Mouse (Mus musculus): ENCODE measurements around the gene Pkib. TPM values are rescaled to one million over a fixed set of nuclear protein-coding genes. Genes with fewer than 3 reads are reported as not detected.
A peak's percentile ranks its signal among the peaks of the same experiment; 100 is the strongest.

Gene Pkib
- total RNA-seq, 2 experiments from 2014 or later, result 0.77 to 1.5 TPM

DNA sequence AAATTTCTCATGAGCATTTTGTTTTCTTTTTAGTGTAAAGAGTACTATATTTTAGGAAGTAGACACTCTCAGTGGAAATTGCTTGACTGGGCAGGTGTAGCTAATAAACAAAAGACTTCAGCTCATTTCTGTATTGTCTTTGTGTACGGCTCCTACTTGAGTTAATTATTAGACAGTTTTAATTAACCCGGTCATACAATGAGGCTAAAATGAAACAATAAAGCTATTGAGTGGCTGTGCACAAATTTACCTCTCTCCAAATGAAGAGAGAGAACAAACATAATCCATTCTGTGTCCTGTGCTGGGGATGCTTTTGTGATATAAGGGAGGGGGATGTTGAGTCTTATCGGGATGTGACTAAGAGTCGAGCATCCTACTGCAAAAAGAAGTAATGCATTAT is 109.0 kb downstream of the Pkib start:
- no peak for DNase-seq

DNA sequence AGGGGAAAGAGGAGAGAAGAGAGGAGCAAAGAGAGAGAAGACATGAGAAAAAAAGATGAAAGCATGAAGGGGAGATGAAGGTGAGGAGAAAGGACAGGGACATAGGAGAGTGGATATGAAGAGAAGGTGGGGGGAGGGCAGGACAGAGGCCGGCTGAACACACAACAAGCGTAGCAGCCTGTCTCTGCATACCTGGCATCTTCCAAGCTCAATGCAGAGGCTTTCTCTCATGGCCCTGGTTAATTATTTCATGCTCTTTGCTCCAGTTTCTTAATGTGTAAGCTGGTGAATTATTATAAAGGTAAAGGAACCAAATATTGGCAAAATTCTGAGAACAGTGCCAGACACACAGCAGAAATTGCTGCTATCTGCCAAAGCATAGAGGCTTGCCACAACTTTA is 109.6 kb downstream of the Pkib start:
- no peak for DNase-seq

DNA sequence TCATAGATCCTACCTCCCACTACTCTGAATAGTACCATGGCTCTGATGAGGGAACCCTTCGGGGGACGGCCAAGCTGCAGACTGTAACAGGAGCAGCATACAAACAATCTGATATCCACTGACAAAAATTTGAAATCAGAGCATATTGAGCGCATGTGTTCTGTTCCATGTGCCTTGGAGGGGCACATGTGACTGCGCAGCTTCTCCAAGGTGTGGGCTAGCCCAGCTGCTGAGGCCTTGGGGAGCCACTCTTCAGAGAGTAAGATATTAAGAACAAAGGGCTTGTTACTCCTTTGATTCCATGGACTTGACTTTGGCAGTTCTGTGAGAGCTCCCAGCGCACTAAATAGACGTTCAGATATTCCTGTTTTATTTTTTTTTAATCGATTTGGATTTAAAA is 111.3 kb downstream of the Pkib start:
- DNase-seq, result no peak

DNA sequence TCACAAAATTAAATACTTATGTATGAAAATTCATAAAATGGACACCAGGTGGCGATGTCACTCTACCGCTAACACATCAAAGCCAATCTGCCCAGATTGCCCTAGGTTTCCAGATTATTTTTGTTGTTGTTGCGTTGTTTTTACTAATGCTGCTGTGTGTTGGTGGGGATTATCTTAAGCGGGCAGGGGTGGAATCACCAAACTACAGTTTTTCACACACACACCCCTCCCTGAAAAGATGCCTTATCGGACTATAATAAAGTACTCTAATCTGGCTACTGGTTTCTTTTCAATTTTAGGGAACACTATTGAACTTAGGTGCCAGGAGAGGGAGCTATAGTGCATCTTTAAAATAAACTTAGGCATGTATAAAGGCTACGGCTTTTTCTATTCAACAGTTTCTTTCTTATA is 111.8 kb downstream of the Pkib start:
- DNase-seq, result peak; percentile 29 to 73

DNA sequence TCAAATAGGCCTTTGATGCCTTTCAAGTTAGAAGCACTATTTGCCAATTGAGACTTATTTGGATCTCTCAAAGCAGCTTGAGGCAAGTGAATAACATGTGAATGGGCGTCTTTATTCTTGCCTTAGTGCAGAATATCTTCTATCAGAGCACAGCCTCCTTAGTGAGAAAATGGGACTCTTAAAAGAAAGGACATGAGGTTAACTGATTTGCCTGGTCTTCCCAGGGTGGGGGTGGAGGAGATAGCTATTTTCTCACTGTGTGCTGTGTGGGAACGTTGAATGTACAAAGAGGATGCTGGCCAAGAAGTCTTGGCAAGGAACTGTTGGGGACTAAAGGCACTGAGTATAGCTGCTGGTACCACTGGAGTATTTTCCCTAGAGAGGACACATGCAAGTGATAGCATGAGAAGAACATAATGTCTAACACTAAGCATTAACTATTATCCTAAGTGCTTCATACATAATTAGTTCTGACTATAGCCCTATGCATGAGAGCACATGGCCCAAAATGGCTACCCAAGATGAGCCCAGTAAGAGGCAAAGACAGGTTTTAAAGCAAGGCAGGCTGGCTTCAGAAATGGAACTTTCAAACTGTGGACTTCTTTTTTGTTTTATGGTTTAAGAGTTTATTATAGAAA is 112.5 kb downstream of the Pkib start:
- DNase-seq, result no peak

DNA sequence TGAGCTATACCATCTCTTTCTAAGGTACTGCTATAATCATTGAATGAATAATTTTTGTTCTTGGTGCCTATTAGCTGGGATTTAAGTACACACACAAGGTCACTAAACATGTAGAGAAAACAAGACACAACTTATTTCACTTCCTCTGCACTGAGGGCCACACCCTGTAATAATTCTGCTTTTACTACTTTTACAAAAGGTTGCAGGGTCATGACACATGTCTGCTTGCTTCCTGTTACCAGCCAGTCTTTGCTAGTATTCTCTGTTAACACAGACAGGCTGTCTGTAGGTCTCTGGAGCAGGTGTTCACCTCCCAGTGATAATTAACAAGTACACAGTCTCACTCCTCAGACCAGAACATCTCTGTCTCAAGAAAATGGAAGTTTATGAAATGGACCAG is 113.7 kb downstream of the Pkib start:
- no peak for DNase-seq

DNA sequence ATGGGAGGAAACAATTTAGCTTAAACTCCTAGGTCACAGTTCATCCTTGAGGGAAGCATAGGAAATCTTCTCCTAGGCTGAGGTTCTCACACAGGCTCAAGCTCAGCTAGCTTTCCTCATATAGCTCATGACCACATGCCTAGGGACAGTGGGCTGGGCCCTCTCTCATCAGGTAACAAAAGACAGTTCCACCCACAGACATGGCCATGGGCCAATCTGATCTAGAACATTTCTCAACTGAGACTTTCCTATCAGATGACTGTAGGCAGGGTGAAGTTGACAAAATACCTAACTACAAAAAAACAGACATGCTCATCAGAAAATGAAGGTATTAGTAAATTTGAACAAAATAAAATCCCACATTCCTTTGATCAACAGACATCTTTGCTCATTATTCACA is 115.3 kb downstream of the Pkib start:
- no peak for DNase-seq

DNA sequence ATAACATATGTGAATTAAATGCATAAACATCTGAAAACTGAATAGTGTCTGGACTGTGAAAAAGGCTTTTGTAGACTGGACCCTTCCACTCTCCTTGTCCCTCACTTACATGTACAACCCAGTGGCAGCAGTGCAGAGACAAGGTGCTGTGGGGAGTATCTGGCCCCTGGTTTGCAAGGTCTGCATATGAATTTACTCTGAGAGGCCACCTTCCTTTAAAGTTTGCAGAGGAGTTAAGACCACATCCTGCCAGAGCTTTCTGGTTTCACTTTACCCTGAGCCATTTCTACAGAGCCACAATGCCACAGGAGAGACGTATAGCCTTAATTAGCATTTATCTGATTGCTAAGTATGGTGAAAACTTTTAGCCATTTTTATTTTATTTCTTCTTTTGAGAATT is 121.6 kb downstream of the Pkib start:
- DNase-seq, result no peak

DNA sequence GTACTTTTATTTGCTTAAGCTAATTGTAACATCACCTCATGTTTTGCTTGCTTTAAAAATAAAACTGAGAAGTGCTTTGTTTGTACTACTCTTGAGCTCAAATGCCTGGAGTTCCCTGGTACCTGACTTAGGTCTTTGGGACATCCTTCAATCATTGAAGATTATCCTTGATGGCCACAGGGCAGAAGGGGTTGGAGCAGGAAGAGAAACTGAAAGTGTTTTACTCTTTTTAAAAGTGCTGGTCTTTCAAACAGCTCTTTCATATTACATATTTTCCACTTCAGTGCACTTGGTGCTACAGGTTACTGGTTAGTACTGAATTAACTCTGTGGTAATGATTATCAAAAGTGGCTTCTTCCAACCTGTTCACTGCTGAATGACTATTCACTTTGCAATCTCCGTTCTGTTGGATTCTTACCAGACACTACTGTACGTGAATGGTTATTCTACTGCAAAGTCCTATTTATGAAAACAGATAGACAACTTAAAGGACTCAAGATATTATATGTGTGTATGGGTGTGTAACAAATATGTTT is 123.5 kb downstream of the Pkib start:
- no peak for DNase-seq

DNA sequence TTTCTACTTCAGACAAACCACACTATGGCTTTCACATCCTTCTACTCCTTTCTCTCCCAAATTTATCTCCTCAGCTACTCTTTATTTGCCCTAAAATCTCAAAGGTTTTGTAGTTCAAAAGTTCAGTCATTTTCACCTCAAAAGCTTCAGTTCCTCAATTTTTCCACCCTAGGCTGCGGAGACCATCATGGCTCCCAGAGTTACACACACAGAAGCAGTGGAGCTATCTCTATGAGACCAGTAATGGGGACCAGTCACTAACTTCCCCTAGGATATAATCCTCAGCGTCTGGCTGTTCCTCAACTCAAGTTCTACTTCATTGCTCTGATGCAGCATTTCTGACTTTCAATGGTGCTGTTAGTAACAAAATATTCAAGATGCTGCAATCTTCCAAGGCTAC is 127.2 kb downstream of the Pkib start:
- DNase-seq, result no peak

DNA sequence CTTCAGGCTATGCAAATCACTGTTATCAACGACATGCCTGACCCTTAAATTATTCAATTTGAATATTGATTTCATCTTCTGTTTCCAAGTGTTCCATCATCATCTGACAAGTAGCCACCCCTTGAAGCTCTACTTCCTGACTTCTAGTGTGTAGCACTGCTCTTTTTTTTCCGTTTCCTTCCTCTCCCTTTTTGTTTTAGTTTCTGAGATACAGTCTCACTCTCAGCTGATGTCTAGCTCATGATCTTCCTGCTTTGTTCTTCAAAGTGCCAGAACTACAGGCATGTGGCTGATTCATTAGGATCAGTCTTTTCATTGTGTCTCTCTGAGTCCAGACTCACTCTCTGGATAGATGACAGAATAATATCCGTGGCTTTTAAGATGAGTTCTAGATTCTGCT is 128.9 kb downstream of the Pkib start:
- no peak for DNase-seq

DNA sequence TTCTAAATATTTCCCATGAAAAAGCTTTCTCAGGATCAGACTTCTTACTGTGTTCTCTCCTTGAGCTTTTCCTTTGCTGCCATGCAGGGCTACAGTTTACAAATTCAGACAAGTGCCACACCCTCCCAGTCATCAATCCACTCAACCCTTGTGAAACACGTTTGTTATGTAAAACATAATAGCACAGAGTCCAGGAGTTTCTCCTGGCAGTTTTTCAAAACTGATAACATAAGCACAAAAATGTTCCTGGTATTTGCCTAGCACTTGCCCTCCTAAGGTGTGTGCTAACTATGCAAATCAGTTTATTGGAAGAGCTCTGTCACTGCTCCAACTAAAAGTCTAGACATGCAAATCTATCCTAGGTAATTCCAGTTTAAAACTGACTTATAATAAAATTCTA is 131.3 kb downstream of the Pkib start:
- no peak for DNase-seq

DNA sequence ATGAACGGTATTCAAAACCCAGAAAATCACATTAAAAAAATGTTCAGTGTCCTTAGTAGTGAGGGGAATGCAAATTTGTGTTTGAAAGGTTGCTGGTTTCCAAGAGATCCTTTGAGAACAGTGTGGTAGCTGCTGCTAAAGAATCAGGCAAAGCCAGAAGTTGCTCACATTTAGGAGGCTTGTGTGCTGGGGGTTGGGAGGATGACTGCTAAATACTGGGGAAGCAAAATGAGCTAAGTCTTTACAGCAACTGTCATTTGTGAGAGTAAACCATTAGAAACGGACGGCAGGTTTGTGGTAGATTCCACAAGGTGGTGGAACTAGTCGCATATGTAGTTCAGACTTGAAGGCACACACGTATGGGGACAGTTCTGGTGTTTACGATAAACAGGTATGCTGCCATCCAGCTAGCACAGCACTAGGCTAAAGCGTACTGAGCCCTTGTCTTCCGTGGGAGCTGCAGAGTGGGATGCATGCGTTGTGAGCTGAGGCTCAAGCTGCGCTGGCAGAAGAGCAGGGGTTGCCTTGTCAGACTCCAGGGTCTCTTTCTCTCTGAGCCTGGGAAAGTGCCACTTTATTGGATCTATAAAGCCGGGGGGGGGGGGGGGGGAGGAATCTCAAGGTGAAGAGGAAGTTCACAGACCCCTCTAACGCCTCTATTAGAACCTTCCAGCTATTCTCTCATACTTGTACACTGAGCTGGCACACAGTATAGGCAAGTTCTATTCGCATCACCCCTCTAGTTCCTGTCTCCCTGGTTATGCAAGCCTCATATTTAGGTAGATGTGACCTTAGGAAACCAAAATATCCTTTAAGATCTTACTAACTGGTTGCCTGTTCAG is 151.7 kb downstream of the Pkib start:
- DNase-seq, result no peak

DNA sequence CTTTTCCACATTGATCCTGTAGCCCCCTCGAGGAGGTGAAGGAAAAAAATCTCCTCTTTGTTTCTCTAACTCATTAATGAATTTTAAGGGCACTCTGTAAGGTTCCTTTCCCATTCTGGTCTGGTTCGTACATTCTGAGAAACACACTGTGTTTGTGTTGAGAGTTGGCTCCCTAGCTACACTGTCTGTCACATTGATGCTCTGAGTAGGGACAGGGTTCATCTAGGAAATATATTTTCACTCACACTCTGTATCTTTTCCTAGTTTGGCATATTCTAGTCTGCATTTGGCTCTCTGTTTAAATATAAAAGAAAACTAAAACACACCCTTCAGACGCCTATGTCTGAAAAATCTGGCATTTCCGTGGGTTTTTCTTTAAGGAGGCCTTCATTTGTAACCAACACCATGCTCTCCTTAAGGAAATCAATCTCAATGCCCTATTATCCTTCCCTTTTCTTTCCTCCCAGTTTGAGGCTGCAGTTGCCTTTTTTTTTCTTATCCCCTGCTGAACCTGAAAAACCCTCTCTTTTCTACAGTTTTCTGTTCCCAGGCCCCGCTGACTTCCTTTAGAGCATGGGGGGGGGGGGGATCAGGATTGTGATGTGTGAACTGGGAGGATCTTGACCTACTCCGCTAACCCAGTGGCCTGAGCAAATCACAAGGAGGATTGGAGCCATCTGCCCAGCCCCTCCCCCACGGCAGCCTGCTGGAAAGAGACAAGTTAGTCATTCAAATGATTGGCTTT is 152.5 kb downstream of the Pkib start:
- DNase-seq, result peak; percentile 56 to 61

DNA sequence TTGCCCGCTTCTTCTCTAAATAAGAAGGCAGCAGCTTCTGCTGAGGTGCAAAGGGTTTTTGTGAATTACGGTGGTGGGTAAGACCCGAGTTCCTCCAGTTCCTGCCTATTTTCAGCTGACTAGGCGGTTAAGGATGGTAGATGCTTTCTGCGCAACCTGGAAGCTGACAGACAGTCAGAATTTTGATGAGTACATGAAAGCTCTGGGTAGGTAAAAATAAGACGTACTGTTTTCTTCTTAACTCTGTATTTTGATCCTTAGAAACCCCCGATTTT is 153.0 kb downstream of the Pkib start, which contains the start of gene Fabp7:
Gene Fabp7 (plus strand): TSS at position 6 of the 275 bp plus-strand sequence.
- DNase-seq, result no peak

DNA sequence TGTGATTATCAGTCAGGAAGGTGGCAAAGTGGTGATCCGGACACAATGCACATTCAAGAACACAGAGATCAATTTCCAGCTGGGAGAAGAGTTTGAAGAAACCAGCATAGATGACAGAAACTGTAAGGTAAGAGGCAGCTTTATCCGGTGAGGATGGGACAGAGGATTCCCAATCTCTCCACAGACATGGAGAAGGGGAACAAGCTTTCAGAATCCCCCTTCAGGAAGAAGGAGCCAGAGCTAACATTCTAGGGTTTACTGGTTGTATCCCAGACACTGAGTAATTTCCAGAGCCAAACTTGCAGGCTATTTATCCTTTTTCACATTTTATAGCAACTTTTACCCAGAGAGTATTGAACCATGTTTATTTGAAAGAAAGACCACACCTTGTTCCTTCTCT is 153.8 kb downstream of the Pkib start:
- no peak for DNase-seq

Other genes starting within 250 kb of the Pkib start
- gene Hsf2, start 145.6 kb upstream of the Pkib start, total RNA-seq (2021), result 10 to 100 TPM; 13.0 to 13.7 TPM
- gene Serinc1, start 99.5 kb upstream of the Pkib start, total RNA-seq (2021), result 100 to 1,000 TPM; 282 to 302 TPM
- 1 to 10 TPM in 1 of 2 experiments, under 1 TPM in 1; 0.36 to 1.0 TPM for gene Fabp7, start 152.9 kb downstream of the Pkib start, total RNA-seq (2021)
- 10 to 100 TPM; 56.2 to 66.5 TPM for gene Smpdl3a, start 162.4 kb downstream of the Pkib start, total RNA-seq (2021)